Mouse (Mus musculus) granulocyte monocyte progenitor cell, adult 5-6 weeks (primary cell): ENCODE measurements at regions not wholly inside any gene's neighbourhood (a gene's known extent, or its start where the extent isn't known, plus 50 kb on each side); places are given as distances from the start of the nearest gene placed in this dataset.

ENCODE experiments used
- ATAC-seq: replicated peaks from 2 replicates; pipeline ENCODE4 v1.8.0; 2016; ENCODE audit warnings: mild to moderate bottlenecking, moderate TSS enrichment, inconsistent platforms; ENCODE audit not compliant: poor library complexity, severe bottlenecking

GRCm38 (mm10) chr5:129344038-129344437 lies 157.0 kb upstream of the Sfswap start:
- ATAC-seq = no peak

GRCm38 (mm10) chr5:129350024-129350423 lies 151.0 kb upstream of the Sfswap start:
- no peak for ATAC-seq

- ATAC-seq = no peak
These were observed 147.5 kb upstream of the Sfswap start for GRCm38 (mm10) chr5:129353549-129353948.

GRCm38 (mm10) chr5:129354877-129355276 lies 146.1 kb upstream of the Sfswap start:
- no peak for ATAC-seq

GRCm38 (mm10) chr5:129361527-129361926 lies 139.5 kb upstream of the Sfswap start:
- ATAC-seq = no peak

GRCm38 (mm10) chr5:129363189-129363588 lies 137.8 kb upstream of the Sfswap start:
- no peak for ATAC-seq

- ATAC-seq = no peak
These were observed 136.0 kb upstream of the Sfswap start for GRCm38 (mm10) chr5:129365026-129365425.

GRCm38 (mm10) chr5:129367266-129367665 lies 133.8 kb upstream of the Sfswap start:
- ATAC-seq = no peak

GRCm38 (mm10) chr5:129380861-129381260 lies 120.2 kb upstream of the Sfswap start:
- no peak for ATAC-seq

- ATAC-seq = no peak
These were observed 116.0 kb upstream of the Sfswap start for GRCm38 (mm10) chr5:129384976-129385375.

- peak; percentile 91 for ATAC-seq
These were observed 114.9 kb upstream of the Sfswap start for GRCm38 (mm10) chr5:129385965-129386643.

- ATAC-seq = peak; percentile 88
These were observed 114.3 kb upstream of the Sfswap start for GRCm38 (mm10) chr5:129386671-129387070.

- no peak for ATAC-seq
These were observed 113.7 kb upstream of the Sfswap start for GRCm38 (mm10) chr5:129387301-129387700.

- ATAC-seq = no peak
These were observed 110.1 kb upstream of the Sfswap start for GRCm38 (mm10) chr5:129390921-129391371.

GRCm38 (mm10) chr5:129393150-129393549 lies 107.9 kb upstream of the Sfswap start:
- no peak for ATAC-seq

- ATAC-seq = no peak
These were observed 107.3 kb upstream of the Sfswap start for GRCm38 (mm10) chr5:129393606-129394255.

- ATAC-seq = no peak
These were observed 106.6 kb upstream of the Sfswap start for GRCm38 (mm10) chr5:129394416-129394815.

GRCm38 (mm10) chr5:129397311-129397710 lies 103.7 kb upstream of the Sfswap start:
- no peak for ATAC-seq

- no peak for ATAC-seq
These were observed 94.8 kb upstream of the Sfswap start for GRCm38 (mm10) chr5:129406259-129406658.

GRCm38 (mm10) chr5:129409440-129410004 lies 91.5 kb upstream of the Sfswap start:
- ATAC-seq = no peak

GRCm38 (mm10) chr5:129412161-129412560 lies 88.9 kb upstream of the Sfswap start:
- ATAC-seq = no peak
